Mouse (Mus musculus) heart, postnatal 14 days (tissue): ENCODE measurements around the gene Tmem238l. TPM values are rescaled to one million over a fixed set of nuclear protein-coding genes. Genes with fewer than 3 reads are reported as not detected.
A peak's percentile ranks its signal among the peaks of the same experiment; 100 is the strongest.

Source experiments
- DNase-seq, 2 experiments: peaks; one replicate each; pipeline ENCODE4 v3.0.0; 2021 to 2022
- intact Hi-C: fragments of 180-260 bp; cut with DNase I; formaldehyde crosslinking; loops from one replicate; pipeline ENCODE4 v1.15.1; 2025
- total RNA-seq, 2 experiments: library from RNA; stranded (reverse); gene quantifications; 2 replicates each; pipeline ENCODE4 v1.2.3; 2021

Tmem238l gene
- total RNA-seq, 2 experiments from 2014 or later = not detected

DNA sequence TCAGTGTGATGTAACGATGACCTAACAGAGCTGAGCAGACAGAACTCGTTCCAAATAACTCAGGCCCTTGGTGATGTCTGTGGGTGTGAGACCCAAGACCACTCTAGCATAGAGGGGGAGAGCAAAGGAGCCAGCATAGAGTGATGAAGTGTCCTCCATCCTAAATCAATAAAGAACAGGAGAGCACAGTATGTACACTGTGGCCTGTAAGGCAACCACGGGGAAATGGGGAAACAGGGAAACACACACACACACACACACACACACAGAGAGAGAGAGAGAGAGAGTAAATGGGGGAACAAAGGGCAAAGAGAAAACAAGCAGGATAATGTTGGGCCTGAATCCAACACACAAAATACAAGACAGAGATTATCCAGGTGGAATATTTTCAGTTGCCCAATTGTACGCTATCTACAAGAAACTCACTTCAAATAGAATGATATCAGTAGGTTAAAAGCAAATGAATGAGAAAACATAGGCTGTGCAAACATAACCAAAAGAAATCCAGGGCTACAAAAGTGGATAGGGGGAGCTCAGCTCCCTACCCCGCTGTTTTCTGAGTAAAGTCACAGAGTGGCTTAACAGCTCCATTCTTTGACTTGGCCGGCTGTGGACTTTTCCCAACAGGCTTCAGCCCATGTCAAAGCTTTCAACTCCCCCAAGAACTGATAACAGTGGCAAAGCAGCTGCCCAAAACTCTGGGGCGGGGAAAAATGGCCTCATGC is 19.3 kb downstream of the Tmem238l start:
- intact Hi-C loops = no loop called here
- no peak for DNase-seq

DNA sequence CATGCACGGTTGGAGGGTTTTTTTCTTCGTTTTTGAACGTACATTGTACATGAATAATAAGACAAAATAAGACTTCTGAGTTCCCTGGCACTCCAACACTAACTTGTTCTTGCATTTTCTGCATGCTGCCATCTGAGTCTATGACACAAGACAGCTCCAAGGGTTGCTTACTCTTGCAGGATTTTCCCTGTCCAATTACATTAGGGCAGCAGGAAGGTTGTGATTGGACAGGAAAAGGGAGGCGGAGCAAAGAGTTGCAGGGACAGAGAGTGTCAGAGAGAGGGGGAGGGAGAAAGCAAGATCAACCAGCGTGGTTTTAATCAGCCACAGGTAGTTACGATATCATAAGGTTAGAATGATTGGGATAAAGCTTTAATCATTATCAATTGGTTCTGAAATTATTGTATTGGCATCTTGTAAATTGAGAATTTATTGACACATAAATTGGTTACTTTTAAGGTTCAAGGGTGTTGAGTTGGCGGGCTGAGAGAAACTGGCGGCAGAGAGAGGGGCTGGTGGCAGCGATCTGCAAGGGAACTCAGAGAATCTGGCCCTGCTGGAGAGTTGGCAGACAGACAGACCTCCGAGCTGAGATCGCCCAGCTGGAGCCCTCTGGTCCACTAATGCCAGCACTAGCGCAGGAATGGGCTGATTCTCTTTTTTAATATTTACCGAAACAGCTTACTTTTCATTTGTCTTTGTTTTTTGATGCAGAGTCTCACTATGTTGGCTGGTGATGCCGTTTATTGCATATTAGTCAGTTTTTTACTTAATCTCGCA is 25.1 kb downstream of the Tmem238l start:
- intact Hi-C loops = no loop called here
- DNase-seq = no peak

DNA sequence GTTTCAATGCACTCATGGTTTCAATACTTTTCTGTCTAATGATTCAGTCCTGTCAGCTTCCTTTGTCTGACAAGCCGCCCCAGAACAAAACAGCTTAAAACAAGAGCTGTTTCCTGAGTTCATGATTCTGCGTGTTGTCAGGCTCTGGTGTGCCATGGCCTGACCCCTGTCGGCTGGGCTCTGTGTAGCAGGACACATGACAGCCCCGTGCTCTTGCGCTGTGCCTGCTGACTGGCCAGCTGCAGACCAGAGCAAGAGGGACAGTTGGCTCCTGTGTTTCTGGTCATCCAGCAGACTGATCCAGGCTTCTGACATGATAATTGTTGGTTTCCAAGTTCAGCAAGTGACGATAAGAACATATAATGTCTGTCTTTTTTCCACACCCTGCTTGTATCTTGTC is 26.4 kb downstream of the Tmem238l start:
- DNase-seq = peak; percentile 57 to 71
- intact Hi-C loops = no loop called here

DNA sequence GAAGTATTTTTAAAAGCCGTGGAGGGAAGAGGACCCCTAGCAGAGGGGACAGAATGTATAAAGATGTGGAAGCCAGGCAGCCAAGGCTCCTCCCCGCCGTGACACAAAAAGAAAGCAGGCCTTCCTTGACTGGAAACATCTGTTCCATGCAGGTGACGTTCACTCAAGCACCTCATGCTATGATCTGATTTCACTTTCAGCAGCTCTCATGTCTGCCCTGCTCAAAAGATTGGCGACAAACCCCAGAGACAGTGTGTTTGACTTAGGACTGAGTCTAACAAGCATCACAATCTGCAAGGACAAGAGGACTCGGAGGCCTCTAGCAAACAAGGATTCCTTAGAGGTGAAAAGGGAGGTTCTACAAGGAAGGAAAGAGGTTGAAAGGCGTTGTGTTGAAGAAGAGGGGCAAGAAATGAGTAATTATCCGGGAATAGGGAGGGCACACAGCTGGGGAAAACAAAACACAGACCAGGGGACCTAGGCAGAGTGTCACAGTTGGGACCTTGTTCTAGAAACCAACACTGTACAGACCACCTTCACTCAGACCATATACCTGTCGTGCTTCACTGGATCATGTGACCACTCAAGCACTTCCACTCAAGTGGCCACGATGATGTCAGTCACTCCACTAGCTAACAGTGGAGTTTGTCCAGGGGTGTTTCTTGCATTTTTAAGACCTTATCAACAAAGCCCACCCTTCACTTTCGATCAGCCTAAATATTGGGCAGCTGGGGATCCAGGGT is 27.2 kb downstream of the Tmem238l start:
- intact Hi-C loops = loop anchor here (2.0 kb wide), 1 partner anchor 37 kb away; no protein-coding TSS in a partner anchor
- no peak for DNase-seq

DNA sequence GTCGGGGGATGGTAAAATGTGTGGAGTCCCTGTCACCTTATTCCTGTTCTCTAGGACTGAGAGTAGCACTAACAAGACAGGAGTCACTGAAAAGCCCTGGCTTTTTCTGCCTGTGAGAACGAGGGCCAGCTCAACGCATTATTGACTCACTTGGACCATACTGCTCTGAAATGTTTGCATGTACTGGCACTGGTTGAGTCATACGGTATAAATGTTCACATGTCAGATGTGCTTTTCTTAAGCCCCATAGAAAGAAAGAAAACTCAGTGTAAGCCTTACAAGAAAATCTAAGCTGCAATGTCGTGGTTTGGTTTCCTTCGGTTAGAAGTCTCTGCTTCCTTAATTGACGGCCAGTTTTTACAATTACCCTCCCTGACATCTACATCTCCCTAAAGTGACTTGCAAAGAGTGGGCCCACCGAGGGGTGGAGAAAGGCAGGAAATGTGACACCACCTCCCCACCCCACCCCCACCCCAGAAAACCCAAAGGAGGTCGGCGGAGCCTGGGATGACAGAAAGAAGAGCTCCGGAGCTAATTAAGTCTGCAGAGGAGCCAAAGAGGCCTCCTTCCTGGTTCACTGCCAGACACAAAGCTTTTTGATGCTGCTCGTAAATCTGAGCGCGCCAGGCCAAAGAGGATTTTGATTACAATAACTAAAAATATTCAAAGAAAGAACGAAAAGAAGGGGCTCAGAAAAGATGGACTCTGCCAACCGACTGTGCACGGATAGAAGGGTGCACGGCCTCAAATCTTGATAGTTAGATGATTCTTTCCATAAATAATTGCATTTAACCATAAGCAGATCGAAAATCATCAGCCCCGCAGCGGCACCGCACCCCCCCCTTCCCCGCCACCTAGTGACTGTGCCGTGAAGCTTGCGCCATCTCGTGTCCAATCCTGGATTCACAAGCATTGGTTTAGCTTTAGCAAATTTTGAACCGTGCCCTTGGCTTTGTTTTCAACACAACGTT is 28.0 kb downstream of the Tmem238l start:
- intact Hi-C loops = loop anchor here (1.0 to 2.0 kb wide), 2 partner anchors 36 to 78 kb away; no protein-coding TSS in a partner anchor
- peak; percentile 78 to 87 for DNase-seq

DNA sequence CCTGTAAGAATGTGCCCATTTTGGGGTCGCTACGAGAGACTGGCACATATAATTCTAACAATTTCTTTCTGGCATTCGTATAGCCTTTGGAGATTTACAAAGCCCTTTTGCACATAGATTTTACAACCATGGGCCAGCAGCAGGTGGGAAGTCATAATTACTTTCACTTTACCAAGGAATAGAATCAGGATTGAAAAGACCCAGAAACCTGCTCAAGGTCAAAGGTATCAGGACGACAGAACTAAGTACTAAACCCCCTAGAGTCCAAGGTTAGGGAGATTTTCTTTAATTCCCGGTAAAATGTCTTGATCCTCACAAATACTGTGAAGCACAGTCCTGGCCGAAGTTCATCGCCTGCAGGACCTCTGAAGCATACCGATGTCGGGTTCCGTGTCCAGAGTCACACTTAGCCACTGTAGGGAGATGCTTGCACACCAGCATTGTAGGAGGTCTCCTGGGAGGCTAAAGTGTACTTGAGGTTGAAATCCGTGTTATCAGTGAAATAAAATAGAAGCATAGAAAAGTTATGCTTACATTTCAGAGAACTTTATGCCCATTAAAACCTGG is 28.8 kb downstream of the Tmem238l start:
- peak in 1 of 2 experiments; percentile 12 for DNase-seq
- intact Hi-C loops = loop anchor here (1.0 to 2.0 kb wide), 2 partner anchors 36 to 79 kb away; no protein-coding TSS in a partner anchor

DNA sequence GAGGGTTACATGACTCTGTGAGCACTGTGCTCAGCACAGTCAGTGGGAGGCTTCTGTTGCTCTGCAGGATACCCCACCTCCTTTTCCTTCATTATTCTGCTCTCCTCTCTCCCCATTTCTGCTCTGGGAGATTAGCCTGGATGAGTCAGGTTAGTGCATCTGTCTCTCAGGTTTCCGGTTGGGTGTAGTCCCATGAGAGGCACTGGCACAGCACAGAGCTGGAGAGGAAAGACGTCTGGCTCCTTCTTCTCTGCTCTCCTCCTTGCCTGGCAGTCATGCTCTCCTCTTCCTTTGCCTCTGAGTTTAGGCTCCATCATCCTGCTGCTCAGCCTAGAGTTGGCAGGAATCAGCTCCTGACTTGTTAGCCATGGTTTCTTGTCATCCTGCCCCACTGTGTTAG is 35.7 kb downstream of the Tmem238l start:
- intact Hi-C loops = no loop called here
- no peak for DNase-seq

DNA sequence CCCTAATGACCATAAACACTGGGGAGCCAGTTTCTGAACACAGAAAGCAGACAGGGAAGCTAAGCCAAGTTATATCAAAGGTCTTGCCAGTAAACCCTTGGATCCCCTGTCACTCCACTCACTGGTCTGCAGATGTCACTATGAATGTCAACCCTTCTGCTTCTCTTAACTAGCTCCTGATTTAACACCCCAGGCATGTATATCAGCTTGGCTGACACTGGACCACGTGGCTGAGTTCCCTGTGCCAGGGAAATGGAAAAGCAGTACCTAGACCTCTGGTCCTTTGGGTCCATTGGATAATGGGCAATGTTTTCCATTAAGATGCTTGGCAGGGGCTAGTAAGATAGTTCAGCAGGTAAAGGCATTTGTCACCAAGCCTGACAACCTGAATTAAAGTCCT is 37.2 kb downstream of the Tmem238l start:
- intact Hi-C loops = no loop called here
- DNase-seq = peak in 1 of 2 experiments; percentile 39

DNA sequence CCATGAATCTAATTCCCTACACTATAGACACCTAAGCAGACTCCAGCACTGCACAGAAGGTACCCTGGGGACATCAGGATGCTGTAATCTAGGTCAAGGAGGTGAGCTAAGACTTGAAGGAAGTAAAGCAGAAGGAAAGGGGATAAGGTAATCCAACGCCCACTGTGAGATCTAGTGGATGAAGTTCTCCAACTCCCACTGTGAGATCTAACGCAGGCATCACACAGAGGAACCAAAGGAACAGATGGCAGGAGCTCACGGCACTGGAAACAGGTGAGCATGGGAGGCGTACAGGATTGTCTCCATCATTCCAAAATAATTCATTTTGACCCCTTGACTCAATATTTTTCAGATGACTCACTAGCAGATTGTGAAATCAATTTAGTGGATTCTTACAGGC is 40.0 kb downstream of the Tmem238l start:
- DNase-seq = no peak
- intact Hi-C loops = no loop called here

DNA sequence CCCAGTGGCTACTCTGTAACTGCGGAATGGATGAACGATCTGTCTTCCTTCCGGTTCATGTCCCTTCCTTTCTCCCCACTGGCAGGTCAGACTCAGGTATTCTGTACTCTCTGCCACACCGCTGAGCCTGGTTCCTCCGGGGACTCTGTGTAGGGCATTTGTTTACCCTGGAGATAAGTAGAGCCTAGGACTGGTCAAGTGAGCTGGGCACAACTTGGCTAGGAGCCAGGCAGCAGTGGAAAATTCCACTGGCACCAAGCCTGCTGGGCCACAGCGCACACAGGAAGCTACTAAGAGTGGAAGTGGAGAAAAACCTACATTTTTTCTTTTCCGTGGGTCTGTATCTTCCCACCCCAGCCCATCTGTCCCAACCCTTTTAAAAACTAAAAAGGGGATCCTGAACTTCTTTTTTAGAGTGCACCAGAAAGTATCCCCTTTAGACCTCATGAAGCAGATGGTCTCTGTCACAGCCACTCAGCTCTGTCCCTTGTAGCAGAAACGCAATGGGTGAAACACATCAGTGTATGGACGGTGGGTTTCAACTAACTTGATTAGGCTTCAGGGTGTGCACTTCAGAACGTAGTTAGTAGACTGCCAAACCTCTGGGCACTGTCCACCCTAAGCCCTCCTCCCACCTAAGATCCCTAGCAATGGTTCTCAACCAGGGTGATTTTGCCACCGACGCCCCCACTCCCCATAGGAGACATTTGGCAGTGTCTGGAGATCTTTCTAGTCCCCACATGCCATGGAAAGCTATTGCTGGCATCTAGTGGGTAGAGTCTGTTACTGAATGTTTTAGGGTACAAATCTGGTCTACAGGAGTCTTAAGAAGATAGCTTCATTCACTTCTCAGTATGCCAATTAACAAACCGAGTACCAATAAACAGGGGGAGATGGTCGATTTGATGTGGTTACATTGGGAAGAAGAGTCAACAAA is 42.3 kb downstream of the Tmem238l start:
- intact Hi-C loops = no loop called here
- DNase-seq = peak; percentile 68 to 77

DNA sequence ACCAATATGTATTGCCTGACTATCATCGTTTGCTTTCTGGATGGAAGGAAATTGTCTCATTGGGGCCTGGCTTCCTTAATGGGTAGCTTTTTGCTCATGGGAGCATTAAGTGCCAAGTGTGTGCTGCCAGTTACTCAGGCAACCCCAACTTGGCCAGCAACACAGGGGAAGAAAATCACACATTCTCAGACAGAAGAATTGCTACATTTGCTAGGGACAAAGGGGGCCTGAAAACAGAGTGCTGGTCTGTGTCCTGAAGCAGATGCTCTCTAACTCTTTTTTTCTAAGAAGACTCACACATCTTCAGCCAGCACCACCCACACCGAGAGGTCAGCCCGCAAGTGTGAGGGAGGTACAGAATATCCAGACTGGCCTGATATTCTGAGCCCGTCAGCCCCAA is 44.2 kb downstream of the Tmem238l start:
- no peak for DNase-seq
- intact Hi-C loops = no loop called here

DNA sequence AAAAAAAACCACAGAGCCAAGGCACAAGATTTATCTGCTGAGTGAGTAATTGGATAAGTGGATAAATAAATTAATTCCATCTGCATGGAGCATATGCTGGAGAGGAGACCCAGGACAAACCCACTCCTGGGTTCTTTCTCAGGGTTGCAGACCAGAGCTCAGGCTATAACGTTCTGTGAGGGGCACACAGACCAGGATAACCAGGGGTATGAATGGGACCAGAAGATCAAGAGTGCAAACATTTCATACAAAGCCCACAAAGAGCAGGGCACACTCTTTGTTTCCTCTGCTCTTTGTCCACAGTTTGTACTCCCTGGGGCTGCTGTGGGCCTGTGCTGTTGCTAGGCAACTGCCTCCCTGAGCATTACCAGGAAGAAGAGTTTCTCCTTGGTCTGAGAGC is 45.3 kb downstream of the Tmem238l start:
- intact Hi-C loops = no loop called here
- DNase-seq = no peak

DNA sequence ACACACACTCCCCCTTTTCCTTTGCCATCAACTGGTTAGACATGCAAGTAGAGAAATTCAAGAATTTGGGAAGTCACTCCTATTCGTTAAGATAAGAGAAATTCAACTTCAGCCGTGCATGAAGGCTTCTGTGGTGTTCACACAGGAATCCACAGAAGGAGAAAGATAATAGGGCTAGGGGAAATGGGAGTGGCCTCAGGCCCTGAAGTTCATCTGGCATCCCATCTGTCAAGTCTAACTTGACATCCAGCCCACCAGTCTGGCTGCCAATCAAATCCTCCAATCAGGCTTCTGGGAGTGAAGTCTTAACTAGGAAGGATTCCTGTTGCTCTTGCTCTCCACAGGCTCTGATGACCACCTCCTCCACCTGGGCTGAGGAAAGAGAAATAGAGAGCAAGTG is 46.5 kb downstream of the Tmem238l start:
- intact Hi-C loops = no loop called here
- no peak for DNase-seq

DNA sequence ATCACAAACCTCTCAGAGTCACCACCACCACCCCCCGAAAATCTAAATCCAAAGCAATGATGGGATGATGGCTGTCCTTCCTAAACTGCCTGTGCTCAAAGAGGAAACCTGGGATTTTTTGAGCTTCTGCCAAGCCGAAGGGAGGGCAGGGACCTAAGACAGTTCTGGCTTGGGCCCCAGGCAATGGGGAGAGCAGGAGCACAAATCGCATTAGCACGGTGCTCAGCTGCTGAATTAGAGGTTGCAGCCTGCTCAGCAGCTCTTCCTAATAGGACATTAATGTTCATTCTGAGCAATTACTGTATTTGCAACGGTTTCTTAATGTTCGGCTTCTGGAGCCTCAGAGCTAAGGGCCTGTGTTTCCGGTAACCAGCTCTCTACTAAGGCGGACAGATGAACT is 51.5 kb downstream of the Tmem238l start:
- intact Hi-C loops = no loop called here
- no peak for DNase-seq

DNA sequence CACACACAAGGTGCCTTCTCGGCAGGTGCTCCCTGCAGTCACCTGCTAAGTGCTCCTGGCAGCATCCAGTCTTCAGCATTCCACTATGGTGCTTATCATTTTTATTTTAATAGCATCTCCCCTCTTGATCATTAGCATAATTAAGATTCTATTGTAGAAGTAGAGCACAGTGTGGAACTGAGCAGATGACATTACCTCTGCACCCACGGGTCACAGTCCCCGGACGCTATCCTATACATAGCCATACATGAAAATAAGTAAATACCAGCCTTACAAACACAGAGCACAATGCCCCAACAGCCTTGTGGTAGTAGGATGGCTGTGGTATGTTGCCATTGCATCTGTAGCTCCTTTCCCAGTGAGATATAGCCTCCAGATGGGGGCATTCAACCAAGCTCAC is 52.1 kb downstream of the Tmem238l start:
- intact Hi-C loops = no loop called here
- DNase-seq = no peak

DNA sequence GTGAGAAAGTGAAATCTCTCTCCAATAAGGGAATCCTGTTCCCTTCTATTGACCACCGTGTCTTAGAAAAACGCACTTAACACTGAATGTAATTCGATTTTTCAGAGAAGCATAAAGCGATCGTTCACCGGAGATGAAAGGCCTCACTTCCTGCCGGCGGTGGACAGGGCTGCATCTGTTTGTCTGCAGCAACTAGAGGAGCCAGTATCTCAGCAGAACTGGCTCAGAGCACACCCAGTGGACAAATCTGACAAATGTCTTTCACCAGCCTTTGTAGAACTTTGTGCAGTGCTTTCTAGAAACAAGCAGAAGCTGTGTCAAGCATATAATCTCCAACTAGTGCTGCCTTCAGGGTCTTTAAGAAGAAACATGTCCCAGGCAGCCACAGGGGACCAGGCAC is 54.0 kb downstream of the Tmem238l start:
- intact Hi-C loops = no loop called here
- peak in 1 of 2 experiments; percentile 33 for DNase-seq

DNA sequence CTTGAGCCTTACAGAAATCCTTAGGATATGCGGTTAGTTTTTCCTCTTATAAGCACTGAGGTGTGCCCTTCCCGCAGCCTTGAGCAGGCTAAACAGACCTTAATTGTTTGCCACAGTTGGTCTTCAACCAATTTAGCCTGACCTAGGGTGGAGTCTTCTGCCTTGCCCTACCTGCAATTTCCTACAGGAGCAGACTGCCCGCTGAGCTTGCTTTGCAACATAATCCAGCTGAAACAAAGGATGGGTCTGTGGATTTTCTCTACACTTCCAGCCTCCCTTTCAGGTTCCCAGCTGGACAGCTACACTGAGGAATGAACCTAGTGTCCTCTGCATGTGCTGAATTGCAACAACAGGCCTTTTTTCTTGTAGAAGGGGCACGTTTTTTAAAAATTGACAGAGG is 55.2 kb downstream of the Tmem238l start:
- intact Hi-C loops = no loop called here
- DNase-seq = no peak
